Mouse (Mus musculus) hindlimb bud, embryonic 11.5 days (tissue): ENCODE data around the gene Epn2.

Source experiments
- DNase-seq: peaks from one replicate; pipeline ENCODE4 v3.0.0-alpha.2; 2012; ENCODE audit warnings: low read depth, low spot score; ENCODE audit errors: extremely low spot score

Gene Epn2

DNA sequence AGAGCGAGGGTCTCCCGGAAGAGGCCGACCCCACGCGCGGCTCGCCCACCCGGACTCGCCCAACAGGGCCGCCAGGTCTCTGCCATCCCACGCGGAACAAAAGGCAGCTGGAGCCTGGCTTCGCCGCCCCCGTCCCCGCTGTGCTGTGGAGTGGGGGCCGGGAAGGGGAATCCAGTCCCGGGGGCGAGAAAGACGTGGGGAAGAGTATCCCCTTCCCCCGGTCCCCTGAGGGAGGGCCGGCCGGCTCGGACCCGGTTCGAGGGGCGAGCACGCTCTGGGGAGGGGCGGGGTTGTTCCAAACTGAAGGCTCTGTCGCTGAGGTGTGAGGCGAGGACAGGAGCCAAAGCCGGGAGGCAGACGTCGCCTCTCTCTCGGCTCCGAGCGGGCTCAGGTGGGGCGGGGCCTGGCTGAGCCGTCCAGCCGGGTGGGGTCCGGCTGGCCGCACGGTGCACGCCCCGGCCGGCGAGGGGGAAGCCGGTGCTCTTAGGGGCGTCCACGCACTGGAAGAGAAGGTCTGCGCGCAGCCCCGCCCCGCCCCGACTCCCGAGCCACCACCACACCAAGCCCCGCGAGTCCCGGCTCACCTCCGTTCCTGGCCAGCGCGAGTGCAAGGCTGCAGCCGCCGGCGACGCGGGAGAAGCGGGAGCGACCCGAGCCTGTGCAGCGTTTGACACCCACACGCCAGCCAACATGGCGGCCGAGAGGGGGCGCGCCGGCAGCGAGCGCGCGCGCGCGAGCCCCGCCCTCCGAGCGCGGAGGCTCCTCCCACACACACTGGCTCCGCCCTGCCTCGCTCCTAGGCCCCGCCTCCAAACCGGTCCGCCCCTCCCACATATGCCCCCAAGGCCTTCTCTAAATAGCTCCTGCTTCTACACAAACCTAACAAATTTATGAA lies at the start of gene Epn2:
Epn2 (minus strand) TSS at position 705 of the 895 bp plus-strand sequence.
- DNase-seq, result no peak

- no peak for DNase-seq
These were observed 47.0 kb upstream of the Epn2 start for GRCm38 (mm10) chr11:61626509-61626908.

- no peak for DNase-seq
These were observed 45.6 kb upstream of the Epn2 start for GRCm38 (mm10) chr11:61625136-61625535.

DNA sequence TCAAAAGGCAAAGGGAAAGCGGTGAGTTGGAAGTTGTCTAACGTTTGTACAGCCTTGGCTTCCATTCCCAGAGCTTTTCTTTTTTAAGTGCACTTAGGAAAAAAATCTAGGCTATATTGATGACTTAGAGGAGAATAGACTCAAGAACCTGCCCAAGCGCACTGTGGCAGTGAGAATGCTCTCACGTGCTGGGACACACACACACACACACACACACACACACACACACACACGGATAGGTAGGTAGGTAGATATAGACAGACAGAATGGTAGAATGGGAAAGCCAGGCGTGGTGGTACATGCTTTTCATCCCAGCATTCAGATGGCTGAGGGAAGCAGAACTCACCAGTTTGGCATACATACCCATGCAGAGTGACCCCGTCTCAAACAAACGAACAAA lies 41.3 kb upstream of the Epn2 start:
- no peak for DNase-seq

DNA sequence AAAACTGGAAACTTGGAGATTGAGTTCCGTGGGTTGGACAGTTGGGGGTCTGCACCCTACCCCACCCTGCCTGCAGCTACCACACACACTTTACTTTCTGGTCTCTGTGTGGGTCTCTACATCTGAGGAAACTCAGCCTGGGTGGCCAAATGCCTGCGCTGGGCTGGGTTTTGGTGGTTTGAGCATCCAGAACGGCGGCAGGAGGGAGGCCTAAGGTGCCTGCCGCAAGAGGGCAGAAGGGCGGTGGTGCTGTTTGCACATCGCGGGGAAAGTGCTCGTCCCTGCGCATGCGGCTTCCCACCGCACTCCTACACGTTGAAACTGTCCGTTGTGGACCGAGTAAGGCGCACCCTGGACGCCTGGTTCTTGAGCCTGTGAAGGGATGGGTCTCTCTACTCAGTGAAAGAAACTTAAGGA lies 40.8 kb upstream of the Epn2 start:
- peak; percentile 30 for DNase-seq

- no peak for DNase-seq
These were observed 40.3 kb upstream of the Epn2 start for GRCm38 (mm10) chr11:61619791-61620241.

DNA sequence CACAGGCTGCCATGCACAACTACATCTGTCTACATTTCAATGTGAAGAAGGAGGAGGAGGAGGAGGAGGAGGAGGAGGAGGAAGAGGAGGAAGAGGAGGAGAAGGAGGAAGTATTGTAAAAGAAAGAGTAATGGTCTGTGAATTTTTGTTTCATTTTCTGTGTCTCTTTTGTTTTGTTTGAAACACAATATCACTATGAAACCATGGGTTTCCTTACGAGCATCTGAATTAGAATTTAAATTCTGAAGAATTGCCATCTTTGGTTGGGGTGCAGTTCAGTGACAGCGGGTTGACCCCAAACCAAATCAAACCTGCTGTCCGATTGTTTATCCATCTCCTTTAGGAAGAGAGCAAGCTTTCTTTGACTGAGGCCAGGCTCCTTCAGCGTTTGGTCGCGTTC lies 39.9 kb upstream of the Epn2 start:
- no peak for DNase-seq

DNA sequence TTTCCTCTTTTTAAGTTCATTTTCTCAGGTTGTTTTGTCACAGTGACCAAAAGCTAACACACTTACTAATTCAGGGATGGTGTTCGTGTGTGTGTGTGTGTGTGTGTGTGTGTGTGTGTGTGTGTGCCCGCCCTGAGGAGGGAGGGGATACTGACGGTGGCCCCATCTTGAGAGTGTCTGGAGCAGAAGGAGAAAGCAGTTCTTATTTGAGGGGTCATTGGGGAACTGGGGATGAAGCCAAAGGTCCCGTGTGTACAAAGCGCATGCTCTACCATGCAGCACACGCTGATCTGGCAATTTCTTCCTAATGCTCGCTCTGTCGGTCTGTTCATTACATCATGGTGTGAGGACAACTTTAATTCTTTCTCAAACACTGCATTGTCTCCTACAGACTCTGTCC lies 39.1 kb upstream of the Epn2 start:
- no peak for DNase-seq

GRCm38 (mm10) chr11:61618131-61618530 lies 38.6 kb upstream of the Epn2 start:
- no peak for DNase-seq

DNA sequence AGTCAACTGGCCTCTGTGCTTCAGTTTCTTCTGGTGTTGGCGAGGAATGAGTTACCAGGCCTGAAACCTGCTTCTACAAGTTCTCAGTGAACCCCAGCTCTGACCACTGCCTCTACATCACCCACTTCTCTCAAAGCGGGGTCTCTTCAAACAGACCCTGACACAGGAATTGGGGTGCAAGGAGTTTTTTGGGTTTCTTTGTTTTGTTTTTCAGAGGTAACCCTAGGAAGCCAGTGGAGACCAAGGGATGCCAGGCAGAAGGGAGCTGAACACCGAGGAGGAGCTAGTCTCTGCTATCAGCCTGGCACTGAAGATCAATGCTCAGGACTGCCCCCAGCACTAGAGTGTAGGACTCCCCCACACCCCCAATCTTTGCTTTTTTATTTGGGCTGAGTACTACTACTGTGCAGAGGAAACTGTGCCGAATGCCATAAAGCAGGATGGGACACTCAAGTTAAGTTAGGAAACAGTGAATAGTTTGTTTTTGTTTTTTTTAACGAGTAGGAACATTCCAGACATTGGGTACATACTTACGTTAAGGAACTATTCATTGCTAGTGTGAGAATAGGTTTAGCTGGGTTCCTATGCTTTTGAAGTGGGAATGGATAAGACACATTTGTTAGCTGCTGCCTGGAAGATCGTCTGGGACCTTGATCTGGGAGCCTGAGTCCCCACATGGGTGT lies 37.9 kb upstream of the Epn2 start:
- no peak for DNase-seq

DNA sequence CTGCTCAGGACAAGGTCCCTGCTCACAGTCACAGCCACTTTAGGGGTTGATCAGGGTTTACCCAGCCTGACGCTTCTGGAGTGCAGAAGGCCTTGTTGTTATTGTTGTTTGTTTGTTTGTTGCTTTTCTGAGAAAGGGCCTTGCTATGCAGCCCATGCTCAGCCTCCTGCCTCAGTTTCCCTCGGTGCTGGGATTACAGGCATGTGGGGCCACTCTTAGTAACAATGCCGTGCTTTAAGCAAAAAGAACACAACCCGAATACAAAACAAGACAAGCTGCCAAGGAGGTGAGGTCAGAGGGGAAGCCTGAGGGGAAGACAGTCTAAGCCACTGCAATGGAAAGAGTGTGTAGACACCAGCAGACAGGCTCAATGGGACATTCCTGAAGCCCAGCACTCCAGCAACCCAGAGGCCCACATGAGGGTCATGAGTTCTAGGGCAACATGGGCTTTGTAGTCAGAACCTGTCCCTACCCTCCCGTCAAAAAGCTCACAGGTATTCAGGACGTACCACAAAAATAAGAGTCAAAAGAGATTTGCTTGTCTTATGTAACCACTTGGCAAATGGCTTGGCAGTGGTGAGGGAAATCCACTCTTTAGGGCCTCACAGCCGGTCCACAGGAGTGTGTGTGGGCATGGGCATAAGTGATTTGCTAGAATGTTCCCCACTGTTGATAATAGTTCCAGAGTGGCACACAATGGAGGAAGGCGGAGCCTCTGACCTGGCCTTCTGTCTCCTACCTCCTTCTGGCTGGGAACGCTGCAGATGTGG lies 37.2 kb upstream of the Epn2 start:
- DNase-seq, result no peak

- no peak for DNase-seq
These were observed 36.4 kb upstream of the Epn2 start for GRCm38 (mm10) chr11:61615686-61616522.

DNA sequence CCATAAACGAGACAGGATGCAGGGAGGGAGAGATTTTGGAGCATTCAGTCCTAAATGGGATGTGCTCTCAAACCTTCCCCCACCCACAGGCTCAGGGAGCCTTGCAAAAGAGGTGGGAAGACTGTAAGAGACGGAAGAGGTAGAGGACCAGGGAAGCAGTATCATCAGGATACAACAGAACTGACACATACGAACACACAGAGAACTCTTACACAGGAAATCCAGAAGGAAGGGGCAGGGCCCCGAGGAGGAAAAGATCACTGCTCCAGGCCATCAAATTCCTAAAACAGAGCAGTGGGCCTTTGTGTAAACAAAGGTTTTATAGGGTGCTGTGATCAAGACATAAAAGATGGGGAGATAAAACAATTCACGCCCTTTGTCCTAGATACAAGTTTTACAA lies 34.9 kb upstream of the Epn2 start:
- no peak for DNase-seq

GRCm38 (mm10) chr11:61612116-61612635 lies 32.7 kb upstream of the Epn2 start:
- no peak for DNase-seq

DNA sequence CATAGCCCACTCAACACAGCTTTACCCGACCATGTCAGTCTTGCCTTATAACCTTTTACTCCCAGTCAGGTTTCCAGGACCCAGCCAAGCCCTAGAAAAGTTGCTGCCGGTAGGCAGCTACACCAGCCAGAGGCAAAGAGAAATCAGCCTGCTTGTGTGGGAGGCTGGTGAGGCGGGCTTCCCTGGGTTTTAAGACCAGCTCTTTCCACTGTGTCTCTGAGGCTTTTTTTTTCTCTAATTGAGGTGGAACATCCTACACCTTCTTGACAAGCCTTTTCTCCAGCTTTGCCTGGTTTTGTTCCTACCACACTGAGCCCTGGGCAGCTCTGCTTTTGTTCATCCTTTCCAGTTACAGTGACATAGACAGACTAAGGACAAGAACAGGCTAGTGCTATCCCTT lies 31.7 kb upstream of the Epn2 start:
- DNase-seq, result no peak

GRCm38 (mm10) chr11:61608072-61608471 lies 28.6 kb upstream of the Epn2 start:
- no peak for DNase-seq

GRCm38 (mm10) chr11:61602705-61603104 lies 23.2 kb upstream of the Epn2 start:
- DNase-seq, result no peak

GRCm38 (mm10) chr11:61601465-61601864 lies 22.0 kb upstream of the Epn2 start:
- no peak for DNase-seq

GRCm38 (mm10) chr11:61598367-61598766 lies 18.9 kb upstream of the Epn2 start:
- DNase-seq, result no peak

GRCm38 (mm10) chr11:61597471-61597870 lies 18.0 kb upstream of the Epn2 start:
- no peak for DNase-seq
